Mouse (Mus musculus): ENCODE results near the gene Eif3k.

- TF ChIP-seq CTCF (IDR thresholded peaks at IDR 0.05; ENCODE audit: borderline replicate concordance, insufficient read depth, low read length): no peak
- no peak for TF ChIP-seq POLR2A (IDR thresholded peaks at IDR 0.05; ENCODE audit: low read depth, low read length)
These were observed 9.8 kb downstream of the Eif3k start for GRCm38 (mm10) chr7:28971770-28972269.

Data from embryonic fibroblast, embryonic 13.5 days (primary cell).